Mouse (Mus musculus) lung, postnatal 0 days (tissue): Measurements from ENCODE around the gene Tdrd9. TPM values are rescaled to one million over a fixed set of nuclear protein-coding genes. Genes with fewer than 3 reads are reported as not detected.

Experiments
- ATAC-seq: fragments of 200-750 bp; cut with Nextera tagmentation; 2 replicates; pipeline ENCODE4 v1.8.0; 2017; ENCODE audit warnings: moderate library complexity
- DNase-seq: peaks from one replicate; pipeline ENCODE4 v3.0.0-alpha.2; 2016; ENCODE audit warnings: low spot score
- H3K27ac ChIP-seq: fragments of 300-500 bp; sonication (generic); 2 replicates; pipeline ENCODE4 v1.5.1; 2014; ENCODE audit warnings: antibody characterized with exemption, mild to moderate bottlenecking, low read length, mixed read lengths
- H3K27me3 ChIP-seq: fragments of 300-500 bp; sonication (generic); replicated peaks from 2 replicates; pipeline ENCODE4 v1.6.1; 2014; ENCODE audit warnings: low read length, mixed read lengths; ENCODE audit not compliant: insufficient read depth
- H3K36me3 ChIP-seq: fragments of 300-500 bp; sonication (generic); 2 replicates; pipeline ENCODE4 v1.6.1; 2014; ENCODE audit warnings: low read length, mixed read lengths; ENCODE audit not compliant: insufficient read depth
- H3K4me1 ChIP-seq: fragments of 300-500 bp; sonication (generic); 2 replicates; pipeline ENCODE4 v1.6.1; 2014; ENCODE audit warnings: antibody characterized with exemption, low read depth, low read length, mixed read lengths; ENCODE audit not compliant: insufficient read depth
- H3K4me2 ChIP-seq: fragments of 300-500 bp; sonication (generic); replicated peaks from 2 replicates; pipeline ENCODE4 v1.6.1; 2014; ENCODE audit warnings: low read depth, mild to moderate bottlenecking, low read length, moderate library complexity, mixed read lengths
- H3K4me3 ChIP-seq: fragments of 300-500 bp; sonication (generic); 2 replicates; pipeline ENCODE4 v1.5.1; 2014; ENCODE audit warnings: low read depth, low read length
- H3K9ac ChIP-seq: fragments of 300-500 bp; sonication (generic); replicated peaks from 2 replicates; pipeline ENCODE4 v1.6.1; 2014; ENCODE audit warnings: low read depth, mild to moderate bottlenecking
- H3K9me3 ChIP-seq: fragments of 300-500 bp; sonication (generic); 2 replicates; pipeline ENCODE4 v1.6.1; 2016; ENCODE audit warnings: low read length, mixed read lengths
- CTCF ChIP-seq: IDR thresholded peaks from 2 replicates; pipeline ENCODE4 v1.5.1; 2016; ENCODE audit warnings: antibody characterized with exemption, mild to moderate bottlenecking
- EP300 ChIP-seq: IDR thresholded peaks from 2 replicates; pipeline ENCODE4 v1.6.1; 2016; ENCODE audit warnings: antibody characterized with exemption, mild to moderate bottlenecking, control low read depth
- WGBS: fragments of 180-500 bp; shearing (Covaris S2); extraction: QIAGEN DNeasy Blood & Tissue Kit; methylation state at CpG from one replicate; pipeline ENCODE4 v1.1.7; 2014; 5-methylcytosine and 5-hydroxymethylcytosine counted together
- polyA plus RNA-seq: library from polyadenylated mRNA; unstranded; fragments of >200 nt; fragmentation: Nextera tagmentation; extraction: Ambion mirVana; gene quantifications from 2 replicates; pipeline ENCODE4 v1.2.1, GENCODE M21; 2015

The Tdrd9 gene
- polyA plus RNA-seq, 1 experiment from 2014 or later, result 0.02 TPM

DNA sequence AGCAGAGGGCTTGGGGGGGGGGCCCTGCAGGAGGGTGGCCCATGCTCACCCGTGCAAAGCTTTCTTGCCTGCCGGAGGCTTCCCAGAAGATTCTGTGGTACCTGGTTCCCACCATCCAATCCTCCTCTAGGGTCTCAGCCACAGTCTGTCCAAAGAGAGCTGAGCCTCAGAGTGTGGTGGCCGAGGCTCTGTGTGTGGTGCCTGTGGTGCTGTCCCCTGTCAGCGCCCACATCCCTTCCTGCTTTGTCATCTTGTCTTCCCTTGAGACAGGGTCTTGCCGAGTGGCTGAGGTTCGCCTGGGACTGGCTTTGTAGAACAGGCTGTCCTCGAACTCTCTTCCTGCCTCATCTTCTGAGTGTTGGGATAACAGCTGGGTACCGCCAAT, 125.4 kb downstream of the Tdrd9 start:
- H3K9ac ChIP-seq, result no peak overlapping the region
- H3K4me3 ChIP-seq, result no peak overlapping the region
- peak overlapping the region; percentile 32; the same call in 1 of the 2 replicates for H3K27ac ChIP-seq
- no peaks in the 10 kb centered on the region for H3K9me3 ChIP-seq
- no peaks in the 10 kb centered on the region for H3K36me3 ChIP-seq
- H3K4me2 ChIP-seq, result no peak overlapping the region
- DNase-seq (no peak), ATAC-seq (peak; percentile 21; the same call in 1 of the 2 replicates)
- H3K4me1 ChIP-seq, result no peaks in the 10 kb centered on the region
- WGBS, result 38% methylated on average over 8 of the region's 8 CpGs
- no peak for TF ChIP-seq CTCF
- no peaks in the 10 kb centered on the region; the same call in 1 of the 2 replicates for H3K27me3 ChIP-seq

DNA sequence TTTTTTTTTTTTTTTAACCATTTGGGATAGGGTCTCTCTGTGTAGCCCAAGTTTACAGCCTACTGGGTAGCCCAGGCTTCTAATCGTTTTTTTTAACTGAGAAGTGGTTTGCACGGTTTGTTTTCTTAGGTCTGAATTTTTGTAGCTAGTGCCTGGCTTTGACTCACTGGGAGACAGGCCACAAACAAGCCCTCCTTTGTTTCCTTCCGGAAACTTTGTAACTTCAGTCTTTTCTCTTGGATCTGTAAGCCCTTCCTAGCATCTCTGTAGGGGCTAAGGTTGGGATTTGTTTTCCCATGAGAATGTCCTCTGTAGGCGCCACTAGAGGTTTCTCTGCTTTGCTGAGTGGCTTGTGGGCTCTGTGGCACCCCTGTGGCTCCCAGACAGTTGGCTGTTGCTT, 128.7 kb downstream of the Tdrd9 start:
- no peaks in the 10 kb centered on the region for H3K27me3 ChIP-seq
- H3K9ac ChIP-seq, result no peak overlapping the region
- no peak overlapping the region for H3K27ac ChIP-seq
- H3K9me3 ChIP-seq, result no peaks in the 10 kb centered on the region
- no peaks in the 10 kb centered on the region for H3K4me1 ChIP-seq
- TF ChIP-seq EP300, result no peak
- TF ChIP-seq CTCF, result no peak
- H3K4me3 ChIP-seq, result no peak overlapping the region
- no peak overlapping the region for H3K4me2 ChIP-seq
- no peak for DNase-seq
- WGBS, result 56% methylated on average over 4 of the region's 4 CpGs
- no peak for ATAC-seq
- no peaks in the 10 kb centered on the region for H3K36me3 ChIP-seq

DNA sequence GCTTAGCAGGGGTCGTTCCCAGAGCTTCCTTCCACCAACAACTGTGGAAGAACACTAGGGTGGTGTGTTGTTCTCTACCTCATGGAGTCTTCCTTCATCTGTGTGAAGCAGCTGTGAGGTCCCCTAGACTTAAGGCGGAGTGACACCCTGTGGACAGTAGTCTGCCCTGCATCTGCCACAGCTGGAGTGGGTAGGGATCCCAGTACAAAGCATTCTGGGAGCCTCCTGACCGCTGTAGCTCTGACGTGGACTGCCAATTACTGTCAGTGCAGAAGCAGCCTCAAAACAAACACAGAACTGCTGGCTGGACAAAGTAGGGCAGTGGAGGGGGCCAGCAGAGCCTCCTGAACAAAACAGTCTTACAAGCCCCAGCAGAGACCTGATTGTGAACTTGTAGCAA, 129.7 kb downstream of the Tdrd9 start:
- no peak overlapping the region for H3K4me3 ChIP-seq
- H3K4me2 ChIP-seq, result no peak overlapping the region
- TF ChIP-seq CTCF (peak; percentile 65), EP300 (no peak)
- H3K27me3 ChIP-seq, result no peaks in the 10 kb centered on the region
- H3K9me3 ChIP-seq, result no peaks in the 10 kb centered on the region
- DNase-seq (peak; percentile 73), ATAC-seq (peak; percentile 65)
- 42% methylated on average over 4 of the region's 4 CpGs for WGBS
- H3K9ac ChIP-seq, result no peak overlapping the region
- H3K36me3 ChIP-seq, result no peaks in the 10 kb centered on the region
- H3K27ac ChIP-seq, result no peak overlapping the region
- no peaks in the 10 kb centered on the region for H3K4me1 ChIP-seq

DNA sequence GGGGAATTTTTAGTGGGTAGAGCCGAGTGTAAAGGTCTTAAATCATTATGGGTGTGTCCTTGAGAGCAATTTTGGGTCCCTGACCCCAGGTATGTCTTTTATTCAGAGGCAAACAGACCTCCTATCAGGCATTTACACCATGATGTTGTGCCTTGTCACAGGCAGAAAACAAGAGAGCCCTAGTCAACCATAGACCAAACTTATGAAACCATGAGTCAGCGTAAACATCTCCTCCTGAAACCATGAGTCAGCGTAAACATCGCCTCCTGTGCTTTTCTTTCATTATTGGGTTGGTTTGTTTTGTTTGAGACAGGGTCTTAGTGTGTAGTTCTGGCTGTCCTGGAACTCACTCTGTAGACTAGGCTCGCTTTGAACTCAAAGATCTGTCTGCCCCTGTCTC, 131.8 kb downstream of the Tdrd9 start:
- ATAC-seq (no peak), DNase-seq (no peak)
- Histone ChIP-seq H3K9me3 (no peaks in the 10 kb centered on the region), H3K27ac (no peak overlapping the region), H3K36me3 (no peaks in the 10 kb centered on the region), H3K4me2 (no peak overlapping the region), H3K4me3 (no peak overlapping the region), H3K9ac (no peak overlapping the region), H3K27me3 (no peaks in the 10 kb centered on the region), H3K4me1 (peaks cover 5% of the 10 kb centered on the region; the same call in 1 of the 2 replicates)
- no peak for TF ChIP-seq CTCF
- TF ChIP-seq EP300, result no peak
- WGBS, result 86% methylated on average over 5 of the region's 5 CpGs

DNA sequence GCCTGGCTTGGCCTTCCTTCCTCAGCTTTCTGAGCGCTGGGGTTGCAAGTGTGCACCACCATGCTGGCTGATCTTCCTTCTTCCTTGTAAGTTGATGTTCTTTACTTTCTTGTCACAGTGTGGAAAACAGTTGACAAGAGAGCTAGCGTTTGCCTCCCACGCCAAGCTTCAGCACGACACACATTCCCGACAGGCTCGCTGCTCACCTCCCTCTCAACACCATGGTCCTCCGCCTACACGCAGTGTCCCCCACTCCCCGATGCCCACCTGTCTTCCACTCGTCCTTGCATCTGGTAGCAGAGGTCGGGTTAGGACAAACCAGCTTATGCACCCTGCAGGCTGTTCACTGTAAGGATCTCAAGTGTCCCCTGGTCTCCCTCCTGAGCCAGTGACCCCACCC, 133.5 kb downstream of the Tdrd9 start:
- H3K4me2 ChIP-seq, result no peak overlapping the region
- no peaks in the 10 kb centered on the region for H3K27me3 ChIP-seq
- no peak for ATAC-seq
- H3K9me3 ChIP-seq, result no peaks in the 10 kb centered on the region
- H3K4me1 ChIP-seq, result peaks cover 5% of the 10 kb centered on the region; the same call in 1 of the 2 replicates
- H3K27ac ChIP-seq, result no peak overlapping the region
- H3K9ac ChIP-seq, result no peak overlapping the region
- no peaks in the 10 kb centered on the region for H3K36me3 ChIP-seq
- no peak overlapping the region for H3K4me3 ChIP-seq
- WGBS, result 82% methylated on average over 11 of the region's 11 CpGs
- TF ChIP-seq CTCF (no peak), EP300 (no peak)
- DNase-seq, result no peak

DNA sequence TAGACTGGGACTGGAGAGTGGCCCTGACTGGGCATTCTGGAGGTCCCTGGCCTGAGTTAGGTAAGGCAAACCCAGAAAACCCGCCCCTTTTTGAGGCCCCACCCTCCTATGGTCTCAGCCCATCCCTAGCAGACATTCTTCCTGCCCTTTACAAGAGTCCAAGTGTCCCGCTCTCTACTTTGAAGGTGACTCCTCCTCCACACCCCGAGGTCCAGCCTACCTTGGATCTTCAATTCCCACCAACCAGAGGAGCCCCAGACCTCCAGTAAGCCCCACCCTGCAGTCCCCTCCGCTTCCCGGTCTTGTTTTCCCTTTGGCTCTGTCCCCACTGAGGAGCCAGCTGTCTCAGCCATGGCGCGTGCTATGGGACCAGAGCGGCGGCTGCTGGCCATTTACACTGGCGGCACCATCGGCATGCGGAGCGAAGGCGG, 135.2 kb downstream of the Tdrd9 start, which contains the start of gene Aspg:
Aspg (plus strand) TSS at position 139 of the 431 bp plus-strand sequence.
- WGBS, result under 1% methylated on average over 14 of the region's 14 CpGs
- DNase-seq (peak; percentile 78), ATAC-seq (peak; percentile 86)
- Histone ChIP-seq H3K4me2 (peak within 1 kb of the TSS; percentile 44), H3K9me3 (no peaks in the 10 kb centered on the region), H3K27me3 (no peaks in the 10 kb centered on the region), H3K4me1 (peaks cover 5% of the 10 kb centered on the region; the same call in 1 of the 2 replicates), H3K4me3 (peak within 1 kb of the TSS; percentile 20; the same call in 1 of the 2 replicates), H3K9ac (no peak within 1 kb of the TSS), H3K36me3 (no peaks in the 10 kb centered on the region), H3K27ac (no peak within 1 kb of the TSS)
- TF ChIP-seq CTCF (no peak), EP300 (no peak)

DNA sequence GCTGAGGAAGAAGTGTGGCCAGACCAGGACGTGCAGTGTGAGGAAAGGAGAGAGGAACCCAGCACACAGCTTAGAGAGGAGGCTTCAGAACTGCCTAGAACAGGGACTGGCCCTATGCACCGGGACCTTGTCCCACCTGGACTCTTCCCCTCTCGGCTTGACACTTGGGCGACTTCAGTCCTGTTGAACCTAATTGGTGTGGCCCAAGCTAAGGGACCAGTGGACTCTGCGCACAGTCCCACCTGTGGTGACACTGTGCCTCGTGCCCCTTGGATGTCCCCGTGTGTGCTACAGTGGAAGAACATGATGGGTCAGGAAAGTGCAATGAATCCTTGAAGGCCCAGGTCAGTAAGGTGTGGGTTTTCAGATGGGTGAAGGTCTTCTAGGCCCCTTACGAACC, 136.3 kb downstream of the Tdrd9 start:
- Histone ChIP-seq H3K4me3 (no peak overlapping the region), H3K9ac (no peak overlapping the region), H3K27me3 (no peaks in the 10 kb centered on the region), H3K4me2 (0 out of 2 replicates have a peak overlapping the region, but pooled peaks have one; percentile 44), H3K4me1 (peaks cover 5% of the 10 kb centered on the region; the same call in 1 of the 2 replicates), H3K36me3 (no peaks in the 10 kb centered on the region), H3K9me3 (no peaks in the 10 kb centered on the region), H3K27ac (no peak overlapping the region)
- ATAC-seq, result no peak
- 90% methylated on average over 8 of the region's 8 CpGs for WGBS
- TF ChIP-seq EP300 (no peak), CTCF (no peak)
- DNase-seq, result no peak
